Mouse (Mus musculus) CH12.LX (cell line): ENCODE data around the gene Plod3. TPM values are rescaled to one million over a fixed set of nuclear protein-coding genes. Genes with fewer than 3 reads are reported as not detected.

Experiments
- DNase-seq: peaks from one replicate; pipeline ENCODE4 v3.0.0-alpha.2; 2013; ENCODE audit errors: extremely low read depth
- H3K27ac ChIP-seq: 2 replicates; pipeline ENCODE4 v1.5.1; 2012; ENCODE audit warnings: low read depth, mild to moderate bottlenecking, control low read depth, moderate library complexity; ENCODE audit not compliant: insufficient read depth
- H3K27me3 ChIP-seq: replicated peaks from 2 replicates; pipeline ENCODE3; 2012; ENCODE audit warnings: inconsistent platforms
- H3K36me3 ChIP-seq, 2 experiments: replicated peaks in 1 of 2; 2 replicates each; pipeline versions ENCODE3 to v1.6.1; 2012; ENCODE audit warnings: inconsistent platforms in 1 of 2, low read length in 1 of 2, mild to moderate bottlenecking in 1 of 2, mixed read lengths in 1 of 2, moderate library complexity in 1 of 2; ENCODE audit not compliant: control insufficient read depth in 1 of 2, insufficient read depth in 1 of 2
- H3K4me1 ChIP-seq, 2 experiments: 2 replicates each; pipeline ENCODE4 v1.6.1; 2012; ENCODE audit warnings: inconsistent platforms in 1 of 2, moderate library complexity in 1 of 2; ENCODE audit not compliant: insufficient read depth in 2 of 2, control insufficient read depth in 1 of 2
- H3K4me2 ChIP-seq: 2 replicates; pipeline ENCODE4 v1.6.1; 2012; ENCODE audit warnings: low read depth, mild to moderate bottlenecking, control low read depth; ENCODE audit not compliant: poor library complexity, insufficient read depth, severe bottlenecking
- H3K4me3 ChIP-seq, 3 experiments: fragments of 150-350 bp in 1 of 3; sonication (generic) in 1 of 3; replicated peaks in 1 of 3; 2 replicates each; pipeline versions ENCODE3 to v1.5.1; 2011 to 2012; ENCODE audit warnings: low read depth in 2 of 3, low read length in 2 of 3, mild to moderate bottlenecking in 2 of 3, moderate library complexity in 2 of 3, control low read depth in 1 of 3, improper control_type of control experiment in 1 of 3, inconsistent platforms in 1 of 3, mixed read lengths in 1 of 3; ENCODE audit not compliant: poor library complexity in 1 of 3
- H3K79me2 ChIP-seq: replicated peaks from 2 replicates; pipeline ENCODE4 v1.6.1; 2012; ENCODE audit warnings: mild to moderate bottlenecking, moderate library complexity; ENCODE audit not compliant: control insufficient read depth, poor library complexity, insufficient read depth, severe bottlenecking; ENCODE audit errors: extremely low read depth
- H3K9ac ChIP-seq: 2 replicates; pipeline ENCODE4 v1.6.1; 2012; ENCODE audit warnings: low read depth, mild to moderate bottlenecking, control low read depth, moderate library complexity; ENCODE audit not compliant: insufficient read depth
- H3K9me3 ChIP-seq: replicated peaks from 2 replicates; pipeline ENCODE3; 2012; ENCODE audit warnings: low read length, inconsistent platforms, mixed read lengths
- BHLHE40 ChIP-seq: IDR thresholded peaks from 2 replicates; pipeline ENCODE4 v1.6.1; 2011; ENCODE audit warnings: mild to moderate bottlenecking, low read depth, low read length, improper control_type of control experiment
- CHD1 ChIP-seq: IDR thresholded peaks from 2 replicates; pipeline ENCODE4 v1.6.1; 2012; ENCODE audit warnings: low read depth, low read length, improper control_type of control experiment, inconsistent platforms
- CTCF ChIP-seq, 2 experiments: IDR thresholded peaks in 1 of 2; conservative IDR thresholded peaks in 1 of 2; 2 replicates each; pipeline ENCODE4 v1.5.1; 2011 to 2012; ENCODE audit warnings: low read depth in 2 of 2, low read length in 2 of 2, improper control_type of control experiment in 1 of 2, inconsistent platforms in 1 of 2, mild to moderate bottlenecking in 1 of 2, moderate library complexity in 1 of 2
- ELF1 ChIP-seq: IDR thresholded peaks from 2 replicates; pipeline ENCODE4 v1.6.1; 2014; ENCODE audit warnings: low read depth, mild to moderate bottlenecking, inconsistent platforms, low read length, improper control_type of control experiment
- GABPA ChIP-seq: IDR thresholded peaks from 2 replicates; pipeline ENCODE4 v1.6.1; 2012; ENCODE audit warnings: low read depth, low read length, improper control_type of control experiment, inconsistent platforms; ENCODE audit not compliant: insufficient replicate concordance
- HCFC1 ChIP-seq: IDR thresholded peaks from 2 replicates; pipeline ENCODE4 v1.6.1; 2012; ENCODE audit warnings: low read depth, mild to moderate bottlenecking, inconsistent platforms, low read length, improper control_type of control experiment
- IRF4 ChIP-seq: IDR thresholded peaks from 2 replicates; pipeline ENCODE4 v1.6.1; 2014; ENCODE audit warnings: low read depth, mild to moderate bottlenecking, inconsistent platforms, low read length, improper control_type of control experiment
- KAT2A ChIP-seq: IDR thresholded peaks from 2 replicates; pipeline ENCODE4 v1.6.1; 2012; ENCODE audit warnings: low read length, improper control_type of control experiment, inconsistent platforms; ENCODE audit not compliant: insufficient replicate concordance
- MYC ChIP-seq: IDR thresholded peaks from 2 replicates; pipeline ENCODE4 v1.6.1; 2011; ENCODE audit warnings: low read depth, mild to moderate bottlenecking, improper control_type of control experiment, low read length
- NELFE ChIP-seq: IDR thresholded peaks from 2 replicates; pipeline ENCODE4 v1.6.1; 2011; ENCODE audit warnings: low read depth, low read length, improper control_type of control experiment
- PAX5 ChIP-seq: IDR thresholded peaks from 2 replicates; pipeline ENCODE4 v1.6.1; 2012; ENCODE audit warnings: low read length, inconsistent platforms, mixed read lengths
- POLR2A ChIP-seq: IDR thresholded peaks from 2 replicates; pipeline ENCODE4 v1.6.1; 2011; ENCODE audit warnings: low read depth, mild to moderate bottlenecking, improper control_type of control experiment, low read length
- RAD21 ChIP-seq: IDR thresholded peaks from 2 replicates; pipeline ENCODE4 v1.6.1; 2011; ENCODE audit warnings: low read depth, mild to moderate bottlenecking, low read length, improper control_type of control experiment, moderate library complexity
- TBP ChIP-seq: conservative IDR thresholded peaks from 2 replicates; pipeline ENCODE4 v1.6.1; 2011; ENCODE audit warnings: low read depth, low read length, improper control_type of control experiment
- USF2 ChIP-seq: conservative IDR thresholded peaks from 2 replicates; pipeline ENCODE4 v1.6.1; 2011; ENCODE audit warnings: low read depth, low read length, improper control_type of control experiment
- ZKSCAN1 ChIP-seq: IDR thresholded peaks from 2 replicates; pipeline ENCODE4 v1.6.1; 2012; ENCODE audit warnings: low read depth, inconsistent platforms, low read length, improper control_type of control experiment, borderline replicate concordance
- ZNF384 ChIP-seq: IDR thresholded peaks from 2 replicates; pipeline ENCODE4 v1.6.1; 2012; ENCODE audit warnings: low read depth, low read length, improper control_type of control experiment, inconsistent platforms
- dilution Hi-C: fragments of 300-500 bp; cut with MboI; formaldehyde crosslinking; loops from 2 replicates; pipeline ENCODE4 v1.14.3; 2020; ENCODE audit warnings: low sequenced_read_pairs; ENCODE audit not compliant: extremely low pct_unique_long_range_greater_than_20kb, extremely low pct_ligation_motif_present
- in situ Hi-C: fragments of 300-500 bp; cut with MboI; formaldehyde crosslinking; loops from 3 replicates; pipeline ENCODE4 v1.14.3; 2019; ENCODE audit warnings: low sequenced_read_pairs, low pct_ligation_motif_present, low pct_unique_long_range_greater_than_20kb, mixed read lengths
- polyA plus RNA-seq: library from polyadenylated mRNA; unstranded; fragments of >175 nt; gene quantifications from 2 replicates; pipeline ENCODE4 v1.2.1, GENCODE M21; 2012; ENCODE audit warnings: low read depth; ENCODE audit not compliant: insufficient read length
- total RNA-seq, 2 experiments: library from RNA; depleted of rRNA; stranded (reverse); fragments of 300-350 nt in 1 of 2; fragments of >200 nt in 1 of 2; gene quantifications; 2 replicates each; pipeline ENCODE4 v1.2.3; 2012 to 2014

The Plod3 gene
- total and polyA plus RNA-seq, 3 experiments: 8.8 to 45.2 (median 23.6) TPM

- H3K9me3 ChIP-seq: no peaks in the 10 kb centered on the region
- in situ Hi-C loops (no loop called here), dilution Hi-C loops (no loop called here)
- H3K27ac ChIP-seq: no peak overlapping the region
- H3K36me3 ChIP-seq: peaks cover 31 to 64% of the 10 kb centered on the region in 2 experiments
- no peaks in the 10 kb centered on the region for H3K79me2 ChIP-seq
- no peak for TF ChIP-seq USF2
- no peak for TF ChIP-seq ZNF384
- no peak for TF ChIP-seq NELFE
- no peak for TF ChIP-seq KAT2A
- H3K27me3 ChIP-seq: no peaks in the 10 kb centered on the region
- no peak overlapping the region for H3K4me2 ChIP-seq
- no peak overlapping the region for H3K9ac ChIP-seq
- H3K4me3 ChIP-seq: no peak overlapping the region
- H3K4me1 ChIP-seq: no peaks in the 10 kb centered on the region
- no peak for DNase-seq
These were observed 7.1 kb upstream of the Plod3 start for GRCm38 (mm10) chr5:136979762-136980161.

- in situ Hi-C loops: no loop called here
- H3K27ac ChIP-seq: no peak overlapping the region
- TF ChIP-seq CTCF (conservative IDR thresholded peaks at IDR 0.05 in 1 of 2, IDR thresholded peaks at IDR 0.05 in 1 of 2; ENCODE audit: low read depth in 2 of 2, low read length in 2 of 2) (peak in 1 of 2 experiments; percentile 44; a peak in 2 of 4 replicates), ZKSCAN1 (no peak), HCFC1 (no peak), RAD21 (peak; percentile 4), MYC (no peak), CHD1 (no peak), ELF1 (no peak), KAT2A (no peak), TBP (no peak), BHLHE40 (no peak), IRF4 (no peak), GABPA (no peak), PAX5 (no peak), POLR2A (no peak)
These were observed 5.8 kb upstream of the Plod3 start for GRCm38 (mm10) chr5:136980974-136981373.

More at GRCm38 (mm10) chr5:136980974-136981373, 5.8 kb upstream of the Plod3 start:
- peaks cover 32 to 64% of the 10 kb centered on the region in 2 experiments for H3K36me3 ChIP-seq
- H3K4me3 ChIP-seq: no peak overlapping the region
- no peak overlapping the region for H3K9ac ChIP-seq
- no peaks in the 10 kb centered on the region for H3K27me3 ChIP-seq
- H3K79me2 ChIP-seq: peaks cover 2% of the 10 kb centered on the region; the same call in 1 of the 2 replicates
- no peak overlapping the region for H3K4me2 ChIP-seq
- H3K4me1 ChIP-seq: peaks cover 4 to 7% of the 10 kb centered on the region in 2 experiments; a peak in 2 of 4 replicates
- no peak for DNase-seq
- dilution Hi-C loops: no loop called here
- H3K9me3 ChIP-seq: no peaks in the 10 kb centered on the region
